Mouse (Mus musculus): Measurements from ENCODE around the gene Nin. TPM values are rescaled to one million over a fixed set of nuclear protein-coding genes. Genes with fewer than 3 reads are reported as not detected.

Nin gene
- total and polyA plus RNA-seq, 3 experiments, result 4.5 to 17.3 (median 13.7) TPM

- Histone ChIP-seq H3K79me2 (replicated peaks; ENCODE audit: control insufficient read depth, insufficient read depth, low read length) (no peaks in the 10 kb centered on the region), H3K9ac (ENCODE audit: low read depth, low read length) (no peak overlapping the region), H3K4me1 (ENCODE audit: control insufficient read depth, insufficient read depth, low read length) (no peaks in the 10 kb centered on the region), H3K36me3 (ENCODE audit: control insufficient read depth, insufficient read depth, low read length) (no peaks in the 10 kb centered on the region), H3K27ac (no peak overlapping the region), H3K4me3 (no peak overlapping the region), H3K27me3 (ENCODE audit: control insufficient read depth, insufficient read depth, low read length) (no peaks in the 10 kb centered on the region)
- intact Hi-C loops (cut with DNase I), result no loop called here
- 66% methylated on average over 10 of the region's 10 CpGs for WGBS
- DNase-seq, result no peak
- no peak for TF ChIP-seq POLR2A (IDR thresholded peaks at IDR 0.05; ENCODE audit: insufficient read depth, low read depth, low read length)
- no peak for TF ChIP-seq EP300 (IDR thresholded peaks at IDR 0.05; ENCODE audit: insufficient read depth, low read depth, low read length)
- no peak for TF ChIP-seq CTCF (IDR thresholded peaks at IDR 0.05)
These were observed 3.6 kb upstream of the Nin start for GRCm38 (mm10) chr12:70117146-70117545.

GRCm38 (mm10) chr12:70112090-70112383 lies 1.5 kb downstream of the Nin start:
- DNase-seq, result no peak
- TF ChIP-seq CTCF (IDR thresholded peaks at IDR 0.05), result no peak
- 0 out of 2 replicates have a peak, but pooled peaks have one; percentile 9 for TF ChIP-seq POLR2A (IDR thresholded peaks at IDR 0.05; ENCODE audit: insufficient read depth, low read depth, low read length)
- 4% methylated on average over 16 of the region's 16 CpGs for whole genome bisulfite sequencing
- H3K4me1 ChIP-seq (ENCODE audit: control insufficient read depth, insufficient read depth, low read length), result peaks cover 5% of the 10 kb centered on the region
- peak overlapping the region; percentile 91 for H3K4me3 ChIP-seq
- intact Hi-C loops (cut with DNase I), result loop anchor here (5.0 kb wide), 1 partner anchor 45 kb away; no protein-coding TSS in a partner anchor
- no peaks in the 10 kb centered on the region for H3K79me2 ChIP-seq (replicated peaks; ENCODE audit: control insufficient read depth, insufficient read depth, low read length)
- H3K9ac ChIP-seq (ENCODE audit: low read depth, low read length), result peak overlapping the region; percentile 59
- peak overlapping the region; percentile 90 for H3K27ac ChIP-seq
- no peaks in the 10 kb centered on the region for H3K27me3 ChIP-seq (ENCODE audit: control insufficient read depth, insufficient read depth, low read length)
- H3K36me3 ChIP-seq (ENCODE audit: control insufficient read depth, insufficient read depth, low read length), result no peaks in the 10 kb centered on the region

- peak overlapping the region; percentile 93 for H3K9ac ChIP-seq (ENCODE audit: low read depth, low read length)
- TF ChIP-seq POLR2A (IDR thresholded peaks at IDR 0.05; ENCODE audit: insufficient read depth, low read depth, low read length), result peak; percentile 47; the same call in 1 of the 2 replicates
- TF ChIP-seq EP300 (IDR thresholded peaks at IDR 0.05; ENCODE audit: insufficient read depth, low read depth, low read length), result no peak
- peak; percentile 14 for TF ChIP-seq CTCF (IDR thresholded peaks at IDR 0.05)
- peak overlapping the region; percentile 90 for H3K27ac ChIP-seq
- peaks cover 6% of the 10 kb centered on the region for H3K4me1 ChIP-seq (ENCODE audit: control insufficient read depth, insufficient read depth, low read length)
- DNase-seq, result peak; percentile 89 to 91
- under 1% methylated on average over 101 of the region's 101 CpGs for WGBS
- H3K79me2 ChIP-seq (replicated peaks; ENCODE audit: control insufficient read depth, insufficient read depth, low read length), result no peaks in the 10 kb centered on the region
- no peaks in the 10 kb centered on the region for H3K27me3 ChIP-seq (ENCODE audit: control insufficient read depth, insufficient read depth, low read length)
- no peaks in the 10 kb centered on the region for H3K36me3 ChIP-seq (ENCODE audit: control insufficient read depth, insufficient read depth, low read length)
- intact Hi-C loops (cut with DNase I), result loop anchor here (2.0 to 5.0 kb wide), 2 partner anchors 33 to 44 kb away; no protein-coding TSS in a partner anchor
- H3K4me3 ChIP-seq, result peak overlapping the region; percentile 91
These were observed 2.0 kb downstream of the Nin start for GRCm38 (mm10) chr12:70111367-70112089.

- no peaks in the 10 kb centered on the region; the same call in 1 of the 2 replicates for H3K79me2 ChIP-seq (replicated peaks; ENCODE audit: control insufficient read depth, insufficient read depth, low read length)
- H3K27ac ChIP-seq, result peak overlapping the region; percentile 90
- peaks cover 6% of the 10 kb centered on the region for H3K4me1 ChIP-seq (ENCODE audit: control insufficient read depth, insufficient read depth, low read length)
- H3K9ac ChIP-seq (ENCODE audit: low read depth, low read length), result peak overlapping the region; percentile 93
- H3K36me3 ChIP-seq (ENCODE audit: control insufficient read depth, insufficient read depth, low read length), result no peaks in the 10 kb centered on the region
- TF ChIP-seq POLR2A (IDR thresholded peaks at IDR 0.05; ENCODE audit: insufficient read depth, low read depth, low read length) (no peak), EP300 (IDR thresholded peaks at IDR 0.05; ENCODE audit: insufficient read depth, low read depth, low read length) (no peak), CTCF (IDR thresholded peaks at IDR 0.05) (no peak)
- whole genome bisulfite sequencing, result under 1% methylated on average over 16 of the region's 16 CpGs
- intact Hi-C loops (cut with DNase I), result loop anchor here (2.0 to 5.0 kb wide), 2 partner anchors 34 to 44 kb away; no protein-coding TSS in a partner anchor
- H3K4me3 ChIP-seq, result peak overlapping the region; percentile 91
- no peaks in the 10 kb centered on the region for H3K27me3 ChIP-seq (ENCODE audit: control insufficient read depth, insufficient read depth, low read length)
- DNase-seq, result no peak
These were observed 2.5 kb downstream of the Nin start for GRCm38 (mm10) chr12:70111117-70111366.

GRCm38 (mm10) chr12:70110375-70111116 lies 3.0 kb downstream of the Nin start:
- no peaks in the 10 kb centered on the region; the same call in none of the 2 replicates for H3K79me2 ChIP-seq (replicated peaks; ENCODE audit: control insufficient read depth, insufficient read depth, low read length)
- DNase-seq, result peak in 1 of 2 experiments; percentile 25
- TF ChIP-seq EP300 (IDR thresholded peaks at IDR 0.05; ENCODE audit: insufficient read depth, low read depth, low read length) (no peak), CTCF (IDR thresholded peaks at IDR 0.05) (no peak), POLR2A (IDR thresholded peaks at IDR 0.05; ENCODE audit: insufficient read depth, low read depth, low read length) (no peak)
- H3K4me1 ChIP-seq (ENCODE audit: control insufficient read depth, insufficient read depth, low read length), result peaks cover 6% of the 10 kb centered on the region
- intact Hi-C loops (cut with DNase I), result loop anchor here (2.0 to 5.0 kb wide), 2 partner anchors 34 to 43 kb away; no protein-coding TSS in a partner anchor
- WGBS, result 13% methylated on average over 23 of the region's 23 CpGs
- H3K9ac ChIP-seq (ENCODE audit: low read depth, low read length), result peak overlapping the region; percentile 93
- H3K27me3 ChIP-seq (ENCODE audit: control insufficient read depth, insufficient read depth, low read length), result no peaks in the 10 kb centered on the region
- peak overlapping the region; percentile 90; the same call in 1 of the 2 replicates for H3K27ac ChIP-seq
- H3K36me3 ChIP-seq (ENCODE audit: control insufficient read depth, insufficient read depth, low read length), result no peaks in the 10 kb centered on the region
- H3K4me3 ChIP-seq, result peak overlapping the region; percentile 91

Measured in heart, adult 2 months (tissue).